Mouse (Mus musculus) left cerebral cortex, postnatal 10 days (tissue): ENCODE results near the gene Mpz. TPM values are rescaled to one million over a fixed set of nuclear protein-coding genes. Genes with fewer than 3 reads are reported as not detected.
A peak's percentile ranks its signal among the peaks of the same experiment; 100 is the strongest.

Experiments used
- DNase-seq, 2 experiments: peaks; one replicate each; pipeline ENCODE4 v3.0.0; 2021 to 2022; ENCODE audit warnings: low spot score in 2 of 2, mixed read lengths in 1 of 2; ENCODE audit errors: extremely low spot score in 1 of 2
- intact Hi-C: fragments of 180-260 bp; cut with DNase I; formaldehyde crosslinking; loops from one replicate; pipeline ENCODE4 v1.15.1; 2025
- total RNA-seq, 2 experiments: library from RNA; stranded (reverse); gene quantifications; 2 replicates each; pipeline ENCODE4 v1.2.3; 2021

Gene Mpz
- not detected for total RNA-seq

- intact Hi-C loops = no loop called here
- DNase-seq = peak; percentile 90 to 95
These were observed at the start of gene Mpz, which contains the start of gene Sdhc for GRCm38 (mm10) chr1:171149974-171150760. Mpz (plus strand) TSS chr1:171150711. Sdhc (minus strand) TSS chr1:171150603.

- intact Hi-C loops = no loop called here
- no peak for DNase-seq
These were observed 49.5 kb upstream of the Mpz start for GRCm38 (mm10) chr1:171101033-171101432.

GRCm38 (mm10) chr1:171101733-171102546, 48.6 kb upstream of the Mpz start:
- peak; percentile 85 to 87 for DNase-seq
- intact Hi-C loops = loop anchor here (2.0 kb wide), 1 partner anchor 63 kb away; no protein-coding TSS in a partner anchor

- intact Hi-C loops = loop anchor here (2.0 kb wide), 1 partner anchor 64 kb away; no protein-coding TSS in a partner anchor
These were observed 47.8 kb upstream of the Mpz start for GRCm38 (mm10) chr1:171102547-171103177.

GRCm38 (mm10) chr1:171103179-171103840, 47.2 kb upstream of the Mpz start:
- peak; percentile 57 to 61 for DNase-seq
- intact Hi-C loops = loop anchor here (2.0 kb wide), 1 partner anchor 65 kb away; no protein-coding TSS in a partner anchor

More at GRCm38 (mm10) chr1:171102547-171103177, 47.8 kb upstream of the Mpz start:
- peak; percentile 83 to 87 for DNase-seq

GRCm38 (mm10) chr1:171105226-171105625, 45.3 kb upstream of the Mpz start:
- intact Hi-C loops = no loop called here
- DNase-seq = no peak

- intact Hi-C loops = loop anchor here (5.0 kb wide), 2 partner anchors 143 to 212 kb away; partner anchors contain the start of genes Adamts4 and Ndufs2
- DNase-seq = no peak
These were observed 40.9 kb upstream of the Mpz start for GRCm38 (mm10) chr1:171109620-171110019.

GRCm38 (mm10) chr1:171110659-171111019, 39.9 kb upstream of the Mpz start:
- intact Hi-C loops = loop anchor here (5.0 kb wide), 2 partner anchors 142 to 213 kb away; partner anchors contain the start of genes Adamts4 and Ndufs2
- no peak for DNase-seq

- DNase-seq = peak; percentile 94
- intact Hi-C loops = loop anchor here (5.0 kb wide), 2 partner anchors 141 to 214 kb away; partner anchors contain the start of genes Adamts4 and Ndufs2
These were observed 39.3 kb upstream of the Mpz start for GRCm38 (mm10) chr1:171111020-171111780.

- DNase-seq = peak; percentile 34 to 65
- intact Hi-C loops = loop anchor here (5.0 kb wide), 2 partner anchors 140 to 215 kb away; partner anchors contain the start of genes Adamts4 and Ndufs2
These were observed 38.5 kb upstream of the Mpz start for GRCm38 (mm10) chr1:171111781-171112575.

- DNase-seq = no peak
- intact Hi-C loops = loop anchor here (5.0 kb wide), 2 partner anchors 139 to 216 kb away; partner anchors contain the start of genes Adamts4 and Ndufs2
These were observed 37.5 kb upstream of the Mpz start for GRCm38 (mm10) chr1:171112986-171113385.

- intact Hi-C loops = loop anchor here (5.0 kb wide), 2 partner anchors 138 to 217 kb away; partner anchors contain the start of genes Adamts4 and Ndufs2
- peak; percentile 34 to 88 for DNase-seq
These were observed 36.6 kb upstream of the Mpz start, which contains the start of gene Cfap126 for GRCm38 (mm10) chr1:171113873-171114299. Cfap126 (plus strand) TSS chr1:171113918.

GRCm38 (mm10) chr1:171116280-171116679, 34.2 kb upstream of the Mpz start:
- no peak for DNase-seq
- intact Hi-C loops = no loop called here

- DNase-seq = peak; percentile 43 to 82
- intact Hi-C loops = loop anchor here (2.0 kb wide), 1 partner anchor 103 kb away; no protein-coding TSS in a partner anchor
These were observed 32.2 kb upstream of the Mpz start for GRCm38 (mm10) chr1:171118269-171118684.

GRCm38 (mm10) chr1:171118996-171119395, 31.5 kb upstream of the Mpz start:
- intact Hi-C loops = loop anchor here (2.0 kb wide), 1 partner anchor 102 kb away; no protein-coding TSS in a partner anchor
- DNase-seq = no peak

GRCm38 (mm10) chr1:171119405-171119804, 31.1 kb upstream of the Mpz start:
- no peak for DNase-seq
- intact Hi-C loops = loop anchor here (2.0 kb wide), 1 partner anchor 101 kb away; no protein-coding TSS in a partner anchor
